Mouse (Mus musculus): ENCODE results near the gene Oxct2a.

DNA sequence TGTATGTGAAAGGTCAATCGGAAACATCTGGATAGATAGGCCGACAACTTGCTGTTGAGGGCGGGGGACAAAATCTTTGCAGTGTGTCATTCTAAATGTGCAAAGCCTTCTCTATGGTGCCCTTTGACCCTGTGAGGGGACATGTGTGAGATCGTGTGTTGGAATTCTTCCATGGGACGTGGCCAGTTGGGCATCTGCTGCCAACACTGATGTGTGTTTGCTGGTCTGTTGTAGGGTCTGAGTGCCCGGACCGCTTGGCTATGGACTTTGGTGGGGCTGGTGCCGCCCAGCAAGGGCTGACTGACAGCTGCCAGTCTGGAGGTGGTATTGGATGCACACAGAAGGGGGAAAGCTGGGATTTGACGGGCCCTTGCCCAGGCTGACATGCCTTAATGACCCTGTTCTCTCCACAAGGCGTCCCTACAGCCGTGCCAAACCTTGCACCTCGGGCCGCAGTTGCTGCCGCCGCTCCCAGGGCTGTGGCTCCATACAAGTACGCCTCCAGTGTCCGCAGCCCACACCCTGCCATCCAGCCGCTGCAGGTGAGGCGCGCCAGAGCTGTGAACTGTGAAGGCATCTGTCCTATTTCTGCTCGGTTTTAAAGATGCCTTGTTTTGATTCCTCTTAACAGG lies 27.8 kb downstream of the Oxct2a start:
- TF ChIP-seq MAFK (IDR thresholded peaks at IDR 0.05; ENCODE audit: insufficient replicate concordance, low read length): no peak
- TF ChIP-seq MXI1 (IDR thresholded peaks at IDR 0.05; ENCODE audit: low read depth, low read length): no peak
- no peak for TF ChIP-seq POLR2A (IDR thresholded peaks at IDR 0.05; ENCODE audit: low read depth, low read length)
- TF ChIP-seq CTCF (conservative IDR thresholded peaks at IDR 0.05 in 1 of 2, IDR thresholded peaks at IDR 0.05 in 1 of 2; ENCODE audit: low read depth in 2 of 2, low read length in 2 of 2): no peak
- TF ChIP-seq SMC3 (IDR thresholded peaks at IDR 0.05; ENCODE audit: low read depth, low read length): no peak
- TF ChIP-seq CHD1 (IDR thresholded peaks at IDR 0.05; ENCODE audit: low read depth, low read length): no peak
- no peak for TF ChIP-seq EP300 (IDR thresholded peaks at IDR 0.05; ENCODE audit: low read length)
- TF ChIP-seq BHLHE40 (IDR thresholded peaks at IDR 0.05; ENCODE audit: low read depth, low read length): no peak
- no peak for TF ChIP-seq CHD2 (IDR thresholded peaks at IDR 0.05; ENCODE audit: low read length)
